Mouse (Mus musculus) CH12.LX (cell line): Measurements from ENCODE around the gene Schip1. TPM values are rescaled to one million over a fixed set of nuclear protein-coding genes. Genes with fewer than 3 reads are reported as not detected.

Experiments
- DNase-seq: peaks from one replicate; pipeline ENCODE4 v3.0.0-alpha.2; 2013; ENCODE audit errors: extremely low read depth
- H3K27ac ChIP-seq: 2 replicates; pipeline ENCODE4 v1.5.1; 2012; ENCODE audit warnings: low read depth, mild to moderate bottlenecking, control low read depth, moderate library complexity; ENCODE audit not compliant: insufficient read depth
- H3K27me3 ChIP-seq: replicated peaks from 2 replicates; pipeline ENCODE3; 2012; ENCODE audit warnings: inconsistent platforms
- H3K36me3 ChIP-seq, 2 experiments: replicated peaks in 1 of 2; 2 replicates each; pipeline versions ENCODE3 to v1.6.1; 2012; ENCODE audit warnings: inconsistent platforms in 1 of 2, low read length in 1 of 2, mild to moderate bottlenecking in 1 of 2, mixed read lengths in 1 of 2, moderate library complexity in 1 of 2; ENCODE audit not compliant: control insufficient read depth in 1 of 2, insufficient read depth in 1 of 2
- H3K4me1 ChIP-seq, 2 experiments: 2 replicates each; pipeline ENCODE4 v1.6.1; 2012; ENCODE audit warnings: inconsistent platforms in 1 of 2, moderate library complexity in 1 of 2; ENCODE audit not compliant: insufficient read depth in 2 of 2, control insufficient read depth in 1 of 2
- H3K4me2 ChIP-seq: 2 replicates; pipeline ENCODE4 v1.6.1; 2012; ENCODE audit warnings: low read depth, mild to moderate bottlenecking, control low read depth; ENCODE audit not compliant: poor library complexity, insufficient read depth, severe bottlenecking
- H3K4me3 ChIP-seq, 3 experiments: fragments of 150-350 bp in 1 of 3; sonication (generic) in 1 of 3; replicated peaks in 1 of 3; 2 replicates each; pipeline versions ENCODE3 to v1.5.1; 2011 to 2012; ENCODE audit warnings: low read depth in 2 of 3, low read length in 2 of 3, mild to moderate bottlenecking in 2 of 3, moderate library complexity in 2 of 3, control low read depth in 1 of 3, improper control_type of control experiment in 1 of 3, inconsistent platforms in 1 of 3, mixed read lengths in 1 of 3; ENCODE audit not compliant: poor library complexity in 1 of 3
- H3K79me2 ChIP-seq: replicated peaks from 2 replicates; pipeline ENCODE4 v1.6.1; 2012; ENCODE audit warnings: mild to moderate bottlenecking, moderate library complexity; ENCODE audit not compliant: control insufficient read depth, poor library complexity, insufficient read depth, severe bottlenecking; ENCODE audit errors: extremely low read depth
- H3K9ac ChIP-seq: 2 replicates; pipeline ENCODE4 v1.6.1; 2012; ENCODE audit warnings: low read depth, mild to moderate bottlenecking, control low read depth, moderate library complexity; ENCODE audit not compliant: insufficient read depth
- H3K9me3 ChIP-seq: replicated peaks from 2 replicates; pipeline ENCODE3; 2012; ENCODE audit warnings: low read length, inconsistent platforms, mixed read lengths
- BHLHE40 ChIP-seq: IDR thresholded peaks from 2 replicates; pipeline ENCODE4 v1.6.1; 2011; ENCODE audit warnings: mild to moderate bottlenecking, low read depth, low read length, improper control_type of control experiment
- CHD1 ChIP-seq: IDR thresholded peaks from 2 replicates; pipeline ENCODE4 v1.6.1; 2012; ENCODE audit warnings: low read depth, low read length, improper control_type of control experiment, inconsistent platforms
- CHD2 ChIP-seq: IDR thresholded peaks from 2 replicates; pipeline ENCODE4 v1.6.1; 2011; ENCODE audit warnings: low read length, improper control_type of control experiment
- CTCF ChIP-seq, 2 experiments: IDR thresholded peaks in 1 of 2; conservative IDR thresholded peaks in 1 of 2; 2 replicates each; pipeline ENCODE4 v1.5.1; 2011 to 2012; ENCODE audit warnings: low read depth in 2 of 2, low read length in 2 of 2, improper control_type of control experiment in 1 of 2, inconsistent platforms in 1 of 2, mild to moderate bottlenecking in 1 of 2, moderate library complexity in 1 of 2
- E2F4 ChIP-seq: IDR thresholded peaks from 2 replicates; pipeline ENCODE4 v1.6.1; 2011; ENCODE audit warnings: low read depth, low read length, improper control_type of control experiment; ENCODE audit not compliant: insufficient replicate concordance
- ELF1 ChIP-seq: IDR thresholded peaks from 2 replicates; pipeline ENCODE4 v1.6.1; 2014; ENCODE audit warnings: low read depth, mild to moderate bottlenecking, inconsistent platforms, low read length, improper control_type of control experiment
- EP300 ChIP-seq: IDR thresholded peaks from 2 replicates; pipeline ENCODE4 v1.6.1; 2011; ENCODE audit warnings: low read length, improper control_type of control experiment
- ETS1 ChIP-seq: conservative IDR thresholded peaks from 2 replicates; pipeline ENCODE4 v1.6.1; 2012; ENCODE audit warnings: low read depth, mild to moderate bottlenecking, inconsistent platforms, low read length, improper control_type of control experiment, moderate library complexity
- GABPA ChIP-seq: IDR thresholded peaks from 2 replicates; pipeline ENCODE4 v1.6.1; 2012; ENCODE audit warnings: low read depth, low read length, improper control_type of control experiment, inconsistent platforms; ENCODE audit not compliant: insufficient replicate concordance
- HCFC1 ChIP-seq: IDR thresholded peaks from 2 replicates; pipeline ENCODE4 v1.6.1; 2012; ENCODE audit warnings: low read depth, mild to moderate bottlenecking, inconsistent platforms, low read length, improper control_type of control experiment
- IRF4 ChIP-seq: IDR thresholded peaks from 2 replicates; pipeline ENCODE4 v1.6.1; 2014; ENCODE audit warnings: low read depth, mild to moderate bottlenecking, inconsistent platforms, low read length, improper control_type of control experiment
- JUN ChIP-seq: IDR thresholded peaks from 2 replicates; pipeline ENCODE4 v1.6.1; 2011; ENCODE audit warnings: low read depth, mild to moderate bottlenecking, low read length, improper control_type of control experiment, moderate library complexity; ENCODE audit not compliant: insufficient read depth
- JUND ChIP-seq: conservative IDR thresholded peaks from 2 replicates; pipeline ENCODE4 v1.6.1; 2011; ENCODE audit warnings: low read depth, low read length, improper control_type of control experiment
- KAT2A ChIP-seq: IDR thresholded peaks from 2 replicates; pipeline ENCODE4 v1.6.1; 2012; ENCODE audit warnings: low read length, improper control_type of control experiment, inconsistent platforms; ENCODE audit not compliant: insufficient replicate concordance
- MXI1 ChIP-seq: IDR thresholded peaks from 2 replicates; pipeline ENCODE4 v1.6.1; 2011; ENCODE audit warnings: mild to moderate bottlenecking, low read depth, low read length, improper control_type of control experiment
- NELFE ChIP-seq: IDR thresholded peaks from 2 replicates; pipeline ENCODE4 v1.6.1; 2011; ENCODE audit warnings: low read depth, low read length, improper control_type of control experiment
- NRF1 ChIP-seq: IDR thresholded peaks from 2 replicates; pipeline ENCODE4 v1.6.1; 2014; ENCODE audit warnings: low read depth, mild to moderate bottlenecking, inconsistent platforms, low read length, improper control_type of control experiment, moderate library complexity
- PAX5 ChIP-seq: IDR thresholded peaks from 2 replicates; pipeline ENCODE4 v1.6.1; 2012; ENCODE audit warnings: low read length, inconsistent platforms, mixed read lengths
- RAD21 ChIP-seq: IDR thresholded peaks from 2 replicates; pipeline ENCODE4 v1.6.1; 2011; ENCODE audit warnings: low read depth, mild to moderate bottlenecking, low read length, improper control_type of control experiment, moderate library complexity
- SMC3 ChIP-seq: IDR thresholded peaks from 2 replicates; pipeline ENCODE4 v1.6.1; 2011; ENCODE audit warnings: low read depth, low read length, improper control_type of control experiment
- TBP ChIP-seq: conservative IDR thresholded peaks from 2 replicates; pipeline ENCODE4 v1.6.1; 2011; ENCODE audit warnings: low read depth, low read length, improper control_type of control experiment
- USF2 ChIP-seq: conservative IDR thresholded peaks from 2 replicates; pipeline ENCODE4 v1.6.1; 2011; ENCODE audit warnings: low read depth, low read length, improper control_type of control experiment
- ZC3H11A ChIP-seq: IDR thresholded peaks from 2 replicates; pipeline ENCODE4 v1.6.1; 2012; ENCODE audit warnings: low read depth, mild to moderate bottlenecking, inconsistent platforms, low read length, improper control_type of control experiment
- ZKSCAN1 ChIP-seq: IDR thresholded peaks from 2 replicates; pipeline ENCODE4 v1.6.1; 2012; ENCODE audit warnings: low read depth, inconsistent platforms, low read length, improper control_type of control experiment, borderline replicate concordance
- ZMIZ1 ChIP-seq: IDR thresholded peaks from 2 replicates; pipeline ENCODE4 v1.6.1; 2012; ENCODE audit warnings: low read depth, mild to moderate bottlenecking, inconsistent platforms, low read length, improper control_type of control experiment
- ZNF384 ChIP-seq: IDR thresholded peaks from 2 replicates; pipeline ENCODE4 v1.6.1; 2012; ENCODE audit warnings: low read depth, low read length, improper control_type of control experiment, inconsistent platforms
- dilution Hi-C: fragments of 300-500 bp; cut with MboI; formaldehyde crosslinking; loops from 2 replicates; pipeline ENCODE4 v1.14.3; 2020; ENCODE audit warnings: low sequenced_read_pairs; ENCODE audit not compliant: extremely low pct_unique_long_range_greater_than_20kb, extremely low pct_ligation_motif_present
- in situ Hi-C: fragments of 300-500 bp; cut with MboI; formaldehyde crosslinking; loops from 3 replicates; pipeline ENCODE4 v1.14.3; 2019; ENCODE audit warnings: low sequenced_read_pairs, low pct_ligation_motif_present, low pct_unique_long_range_greater_than_20kb, mixed read lengths
- polyA plus RNA-seq: library from polyadenylated mRNA; unstranded; fragments of >175 nt; gene quantifications from 2 replicates; pipeline ENCODE4 v1.2.1, GENCODE M21; 2012; ENCODE audit warnings: low read depth; ENCODE audit not compliant: insufficient read length
- total RNA-seq, 2 experiments: library from RNA; depleted of rRNA; stranded (reverse); fragments of 300-350 nt in 1 of 2; fragments of >200 nt in 1 of 2; gene quantifications; 2 replicates each; pipeline ENCODE4 v1.2.3; 2012 to 2014

The Schip1 gene
- total and polyA plus RNA-seq, 3 experiments = 0.25 to 0.36 TPM; not detected in 1

DNA sequence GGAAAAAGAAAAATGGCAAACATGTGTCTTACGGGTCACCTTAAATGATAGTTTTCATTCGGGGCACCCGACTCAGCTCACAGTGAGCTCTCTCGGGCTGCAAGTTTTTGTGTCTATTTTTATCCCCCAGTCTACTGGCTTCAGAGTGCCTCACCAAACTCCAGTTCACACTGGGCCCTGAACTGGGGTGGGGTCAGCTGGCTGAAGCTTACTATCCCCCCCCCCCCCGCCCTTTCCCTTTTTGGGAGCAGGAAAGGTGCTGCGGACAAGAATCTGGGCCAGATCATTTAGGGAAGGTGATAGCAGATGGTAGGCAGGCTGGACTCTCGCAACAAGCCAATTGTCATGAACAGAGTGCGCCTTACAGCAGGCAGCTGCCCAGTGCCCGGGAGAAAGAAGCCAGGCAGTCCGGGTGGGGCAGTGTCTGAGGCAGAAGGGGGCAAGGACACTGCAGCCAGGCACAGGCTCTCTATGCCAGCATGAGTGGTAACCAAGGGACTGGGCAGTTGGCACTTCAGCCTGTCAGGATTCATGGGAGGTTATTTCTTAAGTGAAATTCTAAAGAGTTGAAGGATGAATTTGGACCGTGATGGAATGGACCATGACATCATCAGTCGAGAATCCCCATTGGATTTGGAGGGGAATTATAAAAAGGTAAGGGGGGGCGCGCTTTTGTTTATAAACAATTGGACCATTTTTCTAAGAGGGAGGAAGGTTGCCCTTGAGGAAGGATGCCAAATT, 519.3 kb downstream of the Schip1 start:
- Histone ChIP-seq H3K4me1 (no peaks in the 10 kb centered on the region; a peak in 1 of 4 replicates), H3K36me3 (no peaks in the 10 kb centered on the region), H3K27ac (no peak overlapping the region), H3K4me3 (no peak overlapping the region), H3K9me3 (no peaks in the 10 kb centered on the region), H3K9ac (no peak overlapping the region), H3K79me2 (no peaks in the 10 kb centered on the region), H3K4me2 (no peak overlapping the region), H3K27me3 (no peaks in the 10 kb centered on the region)
- no peak for TF ChIP-seq NRF1
- no peak for TF ChIP-seq MXI1
- TF ChIP-seq IRF4 = no peak
- no peak for TF ChIP-seq E2F4
- no peak for TF ChIP-seq TBP
- no peak for TF ChIP-seq ZMIZ1
- no peak for TF ChIP-seq KAT2A
- no peak for TF ChIP-seq GABPA
- no peak for TF ChIP-seq SMC3
- TF ChIP-seq JUND = no peak
- no peak for TF ChIP-seq CTCF (conservative IDR thresholded peaks at IDR 0.05 in 1 of 2, IDR thresholded peaks at IDR 0.05 in 1 of 2; ENCODE audit: low read depth in 2 of 2, low read length in 2 of 2)
- no peak for TF ChIP-seq CHD2
- TF ChIP-seq PAX5 = no peak
- no peak for TF ChIP-seq ELF1
- TF ChIP-seq EP300 = no peak
- TF ChIP-seq CHD1 = no peak
- no peak for TF ChIP-seq BHLHE40
- TF ChIP-seq NELFE = no peak
- TF ChIP-seq ZKSCAN1 = no peak
- DNase-seq = no peak
- dilution Hi-C loops = no loop called here
- in situ Hi-C loops = no loop called here

DNA sequence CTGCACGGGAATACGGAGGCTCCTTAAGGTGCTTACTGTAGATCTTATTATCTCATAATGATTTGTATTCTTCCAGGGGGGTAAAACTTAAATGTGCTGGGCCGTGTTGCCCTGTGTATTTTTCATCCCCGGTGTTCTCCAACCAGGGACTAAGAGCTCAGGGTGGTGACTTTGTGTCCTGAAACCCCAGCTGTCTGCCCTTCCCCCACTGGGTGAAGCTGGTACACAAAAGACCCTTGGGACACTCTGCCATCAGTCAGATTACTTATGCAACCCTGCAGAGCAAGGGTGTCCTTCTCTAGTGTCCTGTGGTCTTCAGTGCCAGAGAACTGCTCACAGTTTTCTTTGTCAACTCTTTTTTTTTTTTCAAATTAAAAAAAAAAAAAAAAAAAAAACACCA, 520.6 kb downstream of the Schip1 start:
- Histone ChIP-seq H3K4me1 (no peaks in the 10 kb centered on the region; a peak in 1 of 4 replicates), H3K27ac (no peak overlapping the region), H3K36me3 (no peaks in the 10 kb centered on the region), H3K27me3 (no peaks in the 10 kb centered on the region), H3K9ac (no peak overlapping the region), H3K9me3 (no peaks in the 10 kb centered on the region), H3K4me3 (no peak overlapping the region), H3K4me2 (no peak overlapping the region), H3K79me2 (no peaks in the 10 kb centered on the region)
- DNase-seq = no peak
- in situ Hi-C loops (no loop called here), dilution Hi-C loops (no loop called here)
- TF ChIP-seq ETS1 (no peak), HCFC1 (no peak), ZNF384 (no peak; the same call in 1 of the 2 replicates), RAD21 (no peak), TBP (no peak), USF2 (no peak), JUN (no peak), BHLHE40 (no peak), ZC3H11A (no peak), NRF1 (no peak)
